Mouse (Mus musculus) ovary, adult 18-20 months (tissue): ENCODE measurements around the gene Fam49a.

Source experiments
- DNase-seq: peaks from one replicate; pipeline ENCODE4 v3.0.0; 2022; ENCODE audit warnings: low spot score, mixed read lengths

Gene Fam49a

GRCm38 (mm10) chr12:12359923-12360322 lies 98.0 kb downstream of the Fam49a start:
- DNase-seq, result no peak

- no peak for DNase-seq
Measured at GRCm38 (mm10) chr12:12362371-12362770, 100.4 kb downstream of the Fam49a start.

GRCm38 (mm10) chr12:12364201-12364600 lies 102.3 kb downstream of the Fam49a start:
- DNase-seq, result no peak

GRCm38 (mm10) chr12:12367423-12367822 lies 105.5 kb downstream of the Fam49a start:
- no peak for DNase-seq

GRCm38 (mm10) chr12:12373111-12373862 lies 111.3 kb downstream of the Fam49a start:
- no peak for DNase-seq

- no peak for DNase-seq
Measured at GRCm38 (mm10) chr12:12379056-12379455, 117.1 kb downstream of the Fam49a start.

- no peak for DNase-seq
Measured at GRCm38 (mm10) chr12:12389271-12389670, 127.3 kb downstream of the Fam49a start.

- DNase-seq, result no peak
Measured at GRCm38 (mm10) chr12:12396224-12396623, 134.3 kb downstream of the Fam49a start.

GRCm38 (mm10) chr12:12401051-12401465 lies 139.1 kb downstream of the Fam49a start:
- DNase-seq, result peak; percentile 6

GRCm38 (mm10) chr12:12401504-12401903 lies 139.6 kb downstream of the Fam49a start:
- no peak for DNase-seq

GRCm38 (mm10) chr12:12405491-12406110 lies 143.7 kb downstream of the Fam49a start:
- no peak for DNase-seq

GRCm38 (mm10) chr12:12409044-12409443 lies 147.1 kb downstream of the Fam49a start:
- DNase-seq, result no peak

GRCm38 (mm10) chr12:12412674-12413073 lies 150.7 kb downstream of the Fam49a start:
- peak; percentile 17 for DNase-seq

GRCm38 (mm10) chr12:12420423-12420822 lies 158.5 kb downstream of the Fam49a start:
- no peak for DNase-seq

- DNase-seq, result peak; percentile 67
Measured at GRCm38 (mm10) chr12:12420841-12421579, 159.1 kb downstream of the Fam49a start.

GRCm38 (mm10) chr12:12421580-12421878 lies 159.6 kb downstream of the Fam49a start:
- DNase-seq, result no peak

- no peak for DNase-seq
Measured at GRCm38 (mm10) chr12:12425188-12425587, 163.2 kb downstream of the Fam49a start.

- DNase-seq, result no peak
Measured at GRCm38 (mm10) chr12:12427285-12427684, 165.3 kb downstream of the Fam49a start.

GRCm38 (mm10) chr12:12428886-12429285 lies 166.9 kb downstream of the Fam49a start:
- no peak for DNase-seq
